Mouse (Mus musculus) liver, adult 2 months (tissue): ENCODE data around the gene Zfp263. TPM values are rescaled to one million over a fixed set of nuclear protein-coding genes. Genes with fewer than 3 reads are reported as not detected.

Experiments
- DNase-seq: peaks from one replicate; pipeline ENCODE4 v3.0.0-alpha.2; 2011; ENCODE audit warnings: low read depth, low spot score; ENCODE audit errors: extremely low read depth
- H3K27ac ChIP-seq: fragments of 200-500 bp; replicated peaks from 2 replicates; pipeline ENCODE4 v1.5.1; 2012; ENCODE audit warnings: low read depth, mild to moderate bottlenecking, control low read depth, inconsistent platforms, low read length; ENCODE audit not compliant: insufficient read depth
- H3K27me3 ChIP-seq: fragments of 200-500 bp; 2 replicates; pipeline ENCODE4 v1.6.1; 2012; ENCODE audit warnings: mild to moderate bottlenecking, moderate library complexity, low read length, inconsistent platforms; ENCODE audit not compliant: control insufficient read depth, insufficient read depth
- H3K36me3 ChIP-seq: fragments of 200-500 bp; 2 replicates; pipeline ENCODE4 v1.6.1; 2012; ENCODE audit warnings: low read length, inconsistent platforms; ENCODE audit not compliant: control insufficient read depth, insufficient read depth
- H3K4me1 ChIP-seq: fragments of 200-500 bp; 2 replicates; pipeline ENCODE4 v1.6.1; 2011; ENCODE audit warnings: low read length; ENCODE audit not compliant: control insufficient read depth, insufficient read depth
- H3K4me3 ChIP-seq: fragments of 200-500 bp; 2 replicates; pipeline ENCODE4 v1.5.1; 2011; ENCODE audit warnings: low read depth, mild to moderate bottlenecking, control low read depth, low read length, moderate library complexity; ENCODE audit not compliant: insufficient read depth
- H3K79me2 ChIP-seq: fragments of 200-500 bp; 2 replicates; pipeline ENCODE4 v1.6.1; 2012; ENCODE audit warnings: inconsistent platforms, mild to moderate bottlenecking, low read length, moderate library complexity; ENCODE audit not compliant: control insufficient read depth, insufficient read depth
- H3K9ac ChIP-seq: fragments of 200-500 bp; 2 replicates; pipeline ENCODE4 v1.6.1; 2012; ENCODE audit warnings: low read depth, mild to moderate bottlenecking, control low read depth, inconsistent platforms, low read length
- CTCF ChIP-seq: fragments of 200-500 bp; IDR thresholded peaks from 2 replicates; pipeline ENCODE4 v1.5.1; 2011; ENCODE audit warnings: low read depth, low read length, control low read depth
- POLR2A ChIP-seq: fragments of 200-500 bp; IDR thresholded peaks from 2 replicates; pipeline ENCODE4 v1.6.1; 2011; ENCODE audit warnings: low read length, control low read depth; ENCODE audit not compliant: insufficient read depth; ENCODE audit errors: extremely low read depth
- WGBS: fragments of 180-500 bp; shearing (Covaris S2); methylation state at CpG from one replicate; pipeline ENCODE4 v1.1.7; 2018; 5-methylcytosine and 5-hydroxymethylcytosine counted together
- polyA plus RNA-seq: library from polyadenylated mRNA; depleted of rRNA; stranded (reverse); fragments of >200 nt; gene quantifications from 2 replicates; pipeline ENCODE4 v1.2.3, GENCODE M21; 2012
- total RNA-seq: library from RNA; depleted of rRNA; stranded (reverse); fragments of >200 nt; gene quantifications from 2 replicates; pipeline ENCODE4 v1.2.3, GENCODE M21; 2014

Zfp263 gene
- total and polyA plus RNA-seq, 2 experiments: 4.1 to 9.0 TPM

DNA sequence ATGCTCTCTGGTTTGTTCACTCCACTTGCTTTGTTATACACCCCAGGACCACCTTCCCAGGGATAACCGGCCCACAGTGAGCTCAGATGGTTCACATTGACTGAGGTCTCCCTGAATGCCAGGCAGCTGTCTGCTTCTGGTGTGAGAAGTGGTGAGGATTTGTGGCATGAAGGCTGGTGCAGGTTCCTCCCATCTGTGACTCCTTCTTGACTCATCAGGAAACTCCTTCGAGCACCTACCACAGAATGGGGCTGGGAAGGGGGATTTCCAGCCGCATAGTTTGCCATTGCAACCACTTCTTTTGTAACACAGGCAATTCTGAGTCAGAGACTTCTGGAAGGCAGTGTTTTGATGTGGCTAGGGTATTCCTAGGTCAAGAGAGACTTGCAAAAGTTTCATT, 20.7 kb upstream of the Zfp263 start:
- Histone ChIP-seq H3K79me2 (no peaks in the 10 kb centered on the region), H3K4me3 (no peak overlapping the region), H3K27ac (no peak overlapping the region), H3K4me1 (no peaks in the 10 kb centered on the region), H3K9ac (no peak overlapping the region), H3K27me3 (no peaks in the 10 kb centered on the region), H3K36me3 (no peaks in the 10 kb centered on the region)
- no peak for DNase-seq
- 71% methylated on average over 3 of the region's 3 CpGs for WGBS
- no peak for TF ChIP-seq CTCF
- no peak for TF ChIP-seq POLR2A

DNA sequence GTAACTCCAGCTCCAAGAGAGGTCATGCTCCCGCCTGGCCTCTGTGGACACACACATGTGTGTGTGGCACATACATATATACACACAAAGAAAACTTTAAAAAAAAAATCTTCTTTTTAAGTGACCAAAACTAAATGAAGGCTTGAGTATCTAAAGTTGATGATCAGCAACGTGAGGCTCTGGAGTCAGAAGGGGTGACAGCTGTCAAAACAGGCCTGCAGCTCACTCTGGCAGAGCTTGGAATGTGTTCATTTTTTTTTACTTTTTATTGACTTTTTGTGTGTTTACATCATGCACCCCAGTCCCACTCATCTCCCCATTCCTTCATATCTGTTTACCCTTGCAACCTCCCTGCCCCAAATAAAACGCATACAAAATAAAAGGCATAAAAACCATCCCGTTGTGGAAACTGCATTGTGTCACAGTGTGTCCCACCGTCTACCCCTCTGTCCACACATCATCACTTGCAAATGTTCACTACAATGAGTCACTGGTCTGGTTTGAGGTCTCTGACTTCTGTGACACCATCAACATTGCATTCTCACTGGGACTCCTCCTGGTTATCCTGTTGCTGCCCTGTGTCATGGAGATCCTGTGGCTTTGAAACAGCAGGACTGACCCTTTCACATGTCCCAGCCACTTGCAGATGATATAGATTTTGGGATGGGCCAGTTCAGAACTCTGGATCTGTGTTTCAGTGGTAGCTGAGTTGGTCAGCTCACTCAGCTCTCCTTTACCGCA, 15.7 kb upstream of the Zfp263 start:
- Histone ChIP-seq H3K79me2 (no peaks in the 10 kb centered on the region), H3K36me3 (no peaks in the 10 kb centered on the region), H3K27ac (no peak overlapping the region), H3K4me1 (no peaks in the 10 kb centered on the region), H3K9ac (no peak overlapping the region), H3K4me3 (no peak overlapping the region), H3K27me3 (no peaks in the 10 kb centered on the region)
- 80% methylated on average over 6 of the region's 6 CpGs for WGBS
- DNase-seq: no peak
- TF ChIP-seq POLR2A (no peak), CTCF (no peak)

DNA sequence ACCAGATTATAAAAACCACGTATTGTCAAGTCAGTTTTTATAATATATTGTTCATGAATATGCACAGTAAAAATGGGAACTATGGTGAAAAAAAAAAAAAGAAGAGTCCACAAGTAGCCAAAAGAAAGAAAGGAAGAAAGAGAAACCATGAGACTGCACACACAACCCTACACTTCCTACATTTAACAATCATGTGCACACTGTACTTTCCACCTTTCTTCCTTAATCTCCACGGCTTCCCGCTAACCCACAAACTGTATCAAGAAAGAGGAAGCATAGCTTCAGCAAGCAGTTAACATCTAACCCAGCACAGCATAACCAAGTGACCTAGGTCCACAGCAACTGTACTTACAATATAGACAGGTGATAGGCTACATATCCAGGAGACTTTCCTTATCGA, 11.3 kb upstream of the Zfp263 start:
- Histone ChIP-seq H3K27ac (no peak overlapping the region), H3K79me2 (no peaks in the 10 kb centered on the region), H3K27me3 (no peaks in the 10 kb centered on the region), H3K4me3 (no peak overlapping the region), H3K36me3 (no peaks in the 10 kb centered on the region), H3K4me1 (no peaks in the 10 kb centered on the region), H3K9ac (no peak overlapping the region)
- peak; percentile 31 for DNase-seq
- WGBS: 75% methylated on average over 4 of the region's 4 CpGs
- TF ChIP-seq POLR2A (no peak), CTCF (no peak)

- 71% methylated on average over 1 of the region's 1 CpGs for WGBS
- H3K27ac ChIP-seq: no peak overlapping the region
- H3K36me3 ChIP-seq: no peaks in the 10 kb centered on the region
- no peaks in the 10 kb centered on the region for H3K27me3 ChIP-seq
- H3K9ac ChIP-seq: no peak overlapping the region
- DNase-seq: no peak
- H3K4me3 ChIP-seq: no peak overlapping the region
- TF ChIP-seq POLR2A (no peak), CTCF (no peak)
- no peaks in the 10 kb centered on the region for H3K79me2 ChIP-seq
- no peaks in the 10 kb centered on the region for H3K4me1 ChIP-seq
Measured at GRCm38 (mm10) chr16:3733198-3733732, 10.6 kb upstream of the Zfp263 start.

GRCm38 (mm10) chr16:3742466-3742865, 1.4 kb upstream of the Zfp263 start:
- TF ChIP-seq CTCF (no peak), POLR2A (no peak)
- Histone ChIP-seq H3K9ac (no peak overlapping the region), H3K36me3 (peaks cover 11% of the 10 kb centered on the region), H3K4me3 (no peak overlapping the region), H3K27me3 (no peaks in the 10 kb centered on the region), H3K4me1 (peaks cover 7% of the 10 kb centered on the region; the same call in 1 of the 2 replicates), H3K27ac (no peak overlapping the region), H3K79me2 (peaks cover 14% of the 10 kb centered on the region; the same call in 1 of the 2 replicates)
- DNase-seq: no peak
- 98% methylated on average over 6 of the region's 6 CpGs for WGBS

DNA sequence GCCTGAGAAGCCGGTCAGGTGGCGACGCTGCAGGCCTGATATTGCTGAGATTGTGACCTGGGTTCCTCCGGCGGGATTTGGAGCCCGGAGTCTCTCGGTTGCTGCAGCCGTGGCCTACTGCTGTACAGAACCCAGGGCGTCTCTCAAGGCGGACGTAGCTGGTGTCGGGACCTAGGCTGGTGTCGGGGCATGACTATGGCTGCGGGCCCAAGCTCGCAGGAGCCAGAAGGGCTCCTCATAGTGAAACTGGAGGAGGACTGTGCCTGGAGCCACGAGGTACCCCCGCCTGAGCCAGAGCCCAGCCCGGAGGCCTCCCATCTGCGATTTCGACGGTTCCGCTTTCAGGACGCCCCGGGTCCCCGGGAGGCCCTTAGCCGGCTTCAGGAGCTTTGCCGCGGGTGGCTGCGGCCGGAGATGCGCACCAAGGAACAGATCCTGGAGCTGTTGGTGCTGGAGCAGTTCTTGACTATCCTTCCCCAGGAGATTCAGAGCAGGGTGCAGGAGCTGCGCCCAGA, 350 bp downstream of the Zfp263 start:
- no peak for DNase-seq
- Histone ChIP-seq H3K4me3 (peak overlapping the region; percentile 79), H3K27ac (peak overlapping the region; percentile 73), H3K27me3 (no peaks in the 10 kb centered on the region), H3K79me2 (peaks cover 14% of the 10 kb centered on the region; the same call in 1 of the 2 replicates), H3K4me1 (peaks cover 7% of the 10 kb centered on the region; the same call in 1 of the 2 replicates), H3K9ac (peak overlapping the region; percentile 73), H3K36me3 (peaks cover 26% of the 10 kb centered on the region)
- TF ChIP-seq CTCF (no peak), POLR2A (no peak)
- WGBS: under 1% methylated on average over 32 of the region's 32 CpGs
